Mouse (Mus musculus) midbrain, embryonic 12.5 days (tissue): ENCODE measurements around the gene Rnf223. TPM values are rescaled to one million over a fixed set of nuclear protein-coding genes. Genes with fewer than 3 reads are reported as not detected.

Experiments used
- ATAC-seq: fragments of 200-750 bp; cut with Nextera tagmentation; 2 replicates; pipeline ENCODE4 v1.8.0; 2017; ENCODE audit warnings: low read depth, moderate TSS enrichment, moderate library complexity; ENCODE audit not compliant: low FRiP score
- H3K27ac ChIP-seq: fragments of 300-500 bp; sonication (generic); replicated peaks from 2 replicates; pipeline ENCODE4 v1.5.1; 2016; ENCODE audit warnings: mild to moderate bottlenecking
- H3K27me3 ChIP-seq: fragments of 300-500 bp; sonication (generic); 2 replicates; pipeline ENCODE4 v1.6.1; 2016; ENCODE audit warnings: mild to moderate bottlenecking
- H3K36me3 ChIP-seq: fragments of 300-500 bp; sonication (generic); 2 replicates; pipeline ENCODE4 v1.6.1; 2016
- H3K4me1 ChIP-seq: fragments of 300-500 bp; sonication (generic); 2 replicates; pipeline ENCODE4 v1.6.1; 2016
- H3K4me2 ChIP-seq: fragments of 300-500 bp; sonication (generic); replicated peaks from 2 replicates; pipeline ENCODE4 v1.6.1; 2016; ENCODE audit warnings: mild to moderate bottlenecking, moderate library complexity
- H3K4me3 ChIP-seq: fragments of 300-500 bp; sonication (generic); 2 replicates; pipeline ENCODE4 v1.5.1; 2016; ENCODE audit warnings: mild to moderate bottlenecking
- H3K9ac ChIP-seq: fragments of 300-500 bp; sonication (generic); replicated peaks from 2 replicates; pipeline ENCODE4 v1.6.1; 2016; ENCODE audit warnings: mild to moderate bottlenecking, moderate library complexity
- H3K9me3 ChIP-seq: fragments of 300-500 bp; sonication (generic); 2 replicates; pipeline ENCODE4 v1.6.1; 2016; ENCODE audit warnings: mild to moderate bottlenecking
- WGBS: fragments of 180-500 bp; shearing (Covaris S2); methylation state at CpG from one replicate; pipeline ENCODE4 v1.1.7; 2016; 5-methylcytosine and 5-hydroxymethylcytosine counted together
- polyA plus RNA-seq: library from polyadenylated mRNA; unstranded; fragments of >200 nt; fragmentation: Nextera tagmentation; extraction: Ambion mirVana; gene quantifications from 2 replicates; pipeline ENCODE4 v1.2.1, GENCODE M21; 2016

Gene Rnf223
- polyA plus RNA-seq = 1.1 and 1.2 TPM in 2 replicates

DNA sequence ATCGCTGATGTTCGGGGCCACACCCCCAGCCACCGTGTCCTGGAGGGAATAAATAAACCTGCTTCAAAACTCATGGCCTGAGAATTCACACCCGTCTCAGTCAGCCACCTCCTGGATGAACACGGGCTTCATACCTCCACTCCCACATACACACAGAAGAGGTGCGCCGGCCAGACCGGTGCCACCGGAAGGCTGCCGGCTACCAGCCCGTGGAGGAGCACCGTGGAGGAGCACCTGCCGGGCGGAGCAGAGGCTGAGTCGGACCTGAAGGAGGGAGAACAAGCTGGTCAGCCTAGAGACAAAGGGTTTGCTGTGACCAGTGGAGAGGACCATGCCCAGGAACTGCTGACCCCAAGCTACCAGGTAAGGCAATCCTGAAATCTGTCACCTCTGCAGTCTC lies at the start of gene Rnf223:
Gene Rnf223, plus strand, starts transcription at position 78 of the 400 bp plus-strand sequence.
- 0 out of 2 replicates have a peak, but pooled peaks cover 4% of the 10 kb centered on the region for H3K4me1 ChIP-seq
- no peaks in the 10 kb centered on the region for H3K27me3 ChIP-seq
- H3K36me3 ChIP-seq = peaks cover 18% of the 10 kb centered on the region
- no peak within 1 kb of the TSS for H3K4me2 ChIP-seq
- no peak within 1 kb of the TSS for H3K4me3 ChIP-seq
- no peaks in the 10 kb centered on the region for H3K9me3 ChIP-seq
- no peak within 1 kb of the TSS for H3K9ac ChIP-seq
- WGBS = 86% methylated on average over 15 of the region's 15 CpGs
- ATAC-seq = no peak
- no peak within 1 kb of the TSS for H3K27ac ChIP-seq

DNA sequence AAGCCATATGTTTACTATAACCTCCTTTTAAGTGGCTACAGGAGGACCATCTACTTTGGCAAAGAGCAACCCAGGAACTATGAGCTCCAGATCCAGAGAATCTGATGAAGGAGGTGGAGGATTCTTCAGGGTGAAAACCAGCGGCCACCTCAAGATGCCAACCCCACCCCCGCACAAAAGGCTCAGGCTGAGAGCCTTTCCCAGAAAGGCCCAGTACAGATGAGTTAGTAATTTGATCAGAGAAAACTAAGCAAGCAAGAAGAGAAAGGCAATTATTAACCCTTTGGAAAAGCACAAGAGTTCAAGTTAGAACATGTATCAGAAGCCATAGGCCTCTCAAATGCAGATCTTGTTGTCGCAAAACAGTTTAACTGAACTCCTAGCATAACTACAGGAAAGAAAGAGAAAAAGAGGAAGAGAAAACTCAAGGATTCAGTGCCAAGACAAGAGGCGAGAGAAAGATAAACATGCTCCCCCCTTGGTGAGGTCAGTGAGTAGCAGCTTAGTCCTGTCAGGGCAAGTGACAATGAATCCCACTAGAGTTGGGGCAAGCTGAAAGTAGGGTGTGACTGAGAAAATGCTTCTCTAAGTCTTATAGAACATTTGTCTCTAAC lies 47.6 kb upstream of the Rnf223 start:
- no peaks in the 10 kb centered on the region for H3K9me3 ChIP-seq
- H3K27me3 ChIP-seq = peaks cover 10% of the 10 kb centered on the region
- 69% methylated on average over 4 of the region's 4 CpGs for WGBS
- H3K27ac ChIP-seq = no peak overlapping the region
- H3K4me3 ChIP-seq = no peak overlapping the region
- H3K9ac ChIP-seq = no peak overlapping the region
- H3K4me2 ChIP-seq = no peak overlapping the region
- ATAC-seq = no peak
- H3K36me3 ChIP-seq = no peaks in the 10 kb centered on the region
- H3K4me1 ChIP-seq = peaks cover 7% of the 10 kb centered on the region

DNA sequence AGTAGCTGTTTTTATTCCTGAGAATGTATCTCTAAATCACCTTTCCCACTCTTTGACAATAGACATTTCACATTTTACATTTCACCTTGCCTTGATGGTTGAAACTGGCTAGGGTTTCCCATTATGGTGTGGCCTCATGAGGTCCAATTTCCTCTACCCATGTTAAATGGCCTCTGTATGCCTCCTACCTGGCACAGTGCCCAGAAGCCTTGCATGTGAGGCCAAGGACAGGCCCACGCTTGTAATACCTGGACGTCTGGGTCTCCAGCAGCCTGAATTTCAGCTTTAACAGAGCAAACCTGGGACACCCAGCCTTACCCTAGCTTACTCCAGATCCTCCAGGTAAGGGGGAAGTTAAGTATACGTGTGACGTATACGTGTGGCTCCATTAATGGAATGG lies 47.0 kb upstream of the Rnf223 start:
- WGBS = 84% methylated on average over 5 of the region's 5 CpGs
- Histone ChIP-seq H3K4me1 (peaks cover under 1% of the 10 kb centered on the region; the same call in 1 of the 2 replicates), H3K9me3 (no peaks in the 10 kb centered on the region), H3K4me2 (no peak overlapping the region), H3K36me3 (no peaks in the 10 kb centered on the region), H3K27ac (no peak overlapping the region), H3K27me3 (peaks cover 4% of the 10 kb centered on the region), H3K4me3 (no peak overlapping the region), H3K9ac (no peak overlapping the region)
- no peak for ATAC-seq

DNA sequence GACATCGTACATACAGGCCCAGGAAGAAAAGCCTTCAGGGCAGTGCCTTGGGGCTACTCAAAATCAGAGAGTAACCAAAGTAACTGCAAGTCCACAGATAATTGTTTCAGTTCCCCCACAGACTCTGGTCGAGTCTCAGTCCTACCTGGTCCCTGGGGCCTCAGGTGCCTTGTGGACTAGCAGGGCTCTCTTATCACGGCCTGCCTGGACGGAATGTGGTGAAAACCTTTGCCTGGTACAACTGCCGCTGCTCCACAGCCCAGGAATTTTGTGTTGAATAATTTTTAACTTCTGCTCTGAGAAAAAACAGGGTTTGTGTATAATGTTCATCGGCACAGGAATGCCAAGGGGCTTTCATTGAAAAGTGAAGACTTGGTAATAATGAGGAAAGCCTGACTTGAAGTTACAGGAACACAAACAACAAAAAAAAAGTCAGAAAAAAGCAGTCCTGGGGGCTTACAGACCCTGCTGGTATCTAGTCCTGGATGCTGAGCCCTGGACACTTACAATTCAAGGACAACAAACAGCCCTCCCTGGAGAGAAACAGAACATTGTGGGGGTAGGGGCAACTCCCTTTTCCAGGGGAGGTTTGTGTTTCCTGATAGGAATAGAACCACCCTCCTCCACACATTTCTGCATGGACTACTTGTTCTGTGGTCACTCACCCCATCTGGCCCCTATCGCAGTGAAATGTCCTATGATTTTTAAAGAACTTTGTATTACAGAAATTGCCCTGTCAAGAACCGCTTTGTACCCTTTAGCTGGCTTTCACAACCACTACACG lies 46.0 kb upstream of the Rnf223 start:
- H3K27me3 ChIP-seq = no peaks in the 10 kb centered on the region
- H3K4me1 ChIP-seq = no peaks in the 10 kb centered on the region
- no peak overlapping the region for H3K27ac ChIP-seq
- no peaks in the 10 kb centered on the region for H3K9me3 ChIP-seq
- ATAC-seq = no peak
- H3K36me3 ChIP-seq = no peaks in the 10 kb centered on the region
- H3K9ac ChIP-seq = no peak overlapping the region
- WGBS = 83% methylated on average over 9 of the region's 9 CpGs
- no peak overlapping the region for H3K4me3 ChIP-seq
- H3K4me2 ChIP-seq = no peak overlapping the region

DNA sequence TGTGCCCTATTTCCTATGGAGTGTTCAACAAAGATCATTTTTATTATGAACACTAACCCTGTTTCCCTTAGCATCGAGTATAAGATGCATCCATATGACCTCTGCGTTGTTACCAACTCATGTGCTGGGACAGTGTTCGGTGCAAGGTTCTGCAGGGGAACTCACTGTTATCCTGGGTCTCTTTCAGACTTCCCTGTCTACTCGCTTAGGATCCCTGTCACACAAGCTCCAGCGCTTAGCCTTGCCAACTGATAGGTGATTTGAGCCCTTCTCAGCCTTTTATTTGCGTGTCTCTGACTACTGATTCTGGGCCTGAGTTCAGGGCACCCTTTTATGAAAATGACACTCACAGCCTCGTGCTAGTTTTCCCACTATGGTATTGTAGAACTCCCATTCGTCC lies 45.1 kb upstream of the Rnf223 start:
- Histone ChIP-seq H3K9me3 (no peaks in the 10 kb centered on the region), H3K9ac (no peak overlapping the region), H3K27me3 (no peaks in the 10 kb centered on the region; the same call in 1 of the 2 replicates), H3K4me3 (no peak overlapping the region), H3K4me1 (no peaks in the 10 kb centered on the region), H3K4me2 (no peak overlapping the region), H3K36me3 (no peaks in the 10 kb centered on the region), H3K27ac (no peak overlapping the region)
- no peak for ATAC-seq
- 86% methylated on average over 8 of the region's 8 CpGs for WGBS

DNA sequence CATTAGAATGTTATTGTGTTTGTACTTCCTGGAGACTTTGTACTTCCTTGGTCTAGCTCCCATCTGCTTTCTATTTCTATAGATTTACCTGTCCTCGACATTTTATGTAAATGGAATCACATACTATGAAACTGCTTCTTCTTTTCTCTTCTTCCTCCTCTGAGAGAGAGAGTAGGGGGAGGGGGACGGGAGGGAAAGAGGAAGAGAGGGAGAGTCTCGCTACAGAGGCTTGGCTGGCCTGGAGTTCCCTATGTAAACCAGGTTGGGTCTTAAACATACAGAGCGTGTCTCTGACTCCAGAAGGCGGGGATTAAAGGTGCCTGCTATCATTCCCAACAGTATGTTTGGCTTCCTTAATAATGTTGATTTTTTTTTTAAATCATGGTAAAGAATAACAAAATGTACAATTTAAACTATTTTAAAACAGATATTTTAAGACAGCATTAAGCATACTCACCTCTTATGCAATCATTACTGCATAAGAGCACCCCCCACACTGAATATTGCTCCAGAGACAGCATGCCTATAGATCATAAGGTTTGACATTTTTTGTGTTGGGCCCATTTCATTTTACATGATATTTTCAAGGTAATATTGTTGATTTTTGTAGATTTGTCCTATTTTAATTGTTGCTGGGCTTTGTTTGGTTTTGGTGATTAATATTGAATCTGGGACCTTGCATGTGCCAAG lies 42.8 kb upstream of the Rnf223 start:
- Histone ChIP-seq H3K4me3 (no peak overlapping the region), H3K27ac (no peak overlapping the region), H3K9ac (no peak overlapping the region), H3K27me3 (no peaks in the 10 kb centered on the region; the same call in 1 of the 2 replicates), H3K9me3 (no peaks in the 10 kb centered on the region), H3K4me1 (no peaks in the 10 kb centered on the region), H3K36me3 (no peaks in the 10 kb centered on the region), H3K4me2 (no peak overlapping the region)
- ATAC-seq = no peak
- WGBS = 45% methylated on average over 5 of the region's 5 CpGs

DNA sequence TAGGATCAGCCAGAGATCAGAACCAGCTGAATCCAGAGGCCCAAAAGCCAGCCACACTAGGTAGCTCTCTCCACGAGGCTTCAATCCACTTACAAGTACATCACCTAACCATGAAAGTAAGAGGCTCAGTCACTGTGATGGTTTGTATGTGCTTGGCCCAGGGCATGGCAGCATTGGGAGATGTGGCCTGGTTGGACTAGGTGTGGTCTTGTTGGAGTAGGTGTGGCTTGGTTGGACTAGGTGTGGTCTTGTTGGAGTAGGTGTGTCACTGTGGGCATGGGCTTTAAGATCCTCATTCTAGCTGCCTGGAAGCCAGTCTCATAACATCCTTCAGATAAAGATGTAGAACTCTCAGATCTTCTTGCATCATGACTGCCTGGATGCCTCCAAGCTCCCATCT lies 39.1 kb upstream of the Rnf223 start:
- H3K9ac ChIP-seq = no peak overlapping the region
- no peak overlapping the region for H3K27ac ChIP-seq
- 62% methylated on average over 1 of the region's 1 CpGs for WGBS
- no peak overlapping the region for H3K4me3 ChIP-seq
- H3K9me3 ChIP-seq = no peaks in the 10 kb centered on the region
- no peak for ATAC-seq
- no peak overlapping the region for H3K4me2 ChIP-seq
- no peaks in the 10 kb centered on the region for H3K4me1 ChIP-seq
- H3K36me3 ChIP-seq = no peaks in the 10 kb centered on the region
- no peaks in the 10 kb centered on the region; the same call in 1 of the 2 replicates for H3K27me3 ChIP-seq

DNA sequence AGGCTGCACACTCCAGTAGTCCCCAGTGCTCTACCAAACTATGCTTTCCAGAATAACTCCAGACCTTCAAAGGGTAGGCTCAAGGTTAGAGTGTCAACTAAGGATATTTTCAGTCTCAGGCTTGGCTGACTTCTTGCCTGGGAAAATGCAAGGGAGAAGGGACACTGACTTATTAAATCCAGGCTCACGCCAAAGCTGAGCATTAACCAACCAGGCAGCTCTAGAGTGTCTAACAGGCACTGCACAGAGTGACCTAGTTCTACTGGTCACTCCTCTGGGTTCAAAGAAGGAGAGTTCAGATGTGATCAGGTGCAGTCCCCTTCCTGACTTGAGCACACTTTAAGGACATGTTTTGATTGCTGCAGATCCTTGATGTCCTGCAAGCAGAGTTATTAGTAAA lies 37.5 kb upstream of the Rnf223 start:
- Histone ChIP-seq H3K4me1 (no peaks in the 10 kb centered on the region), H3K9me3 (no peaks in the 10 kb centered on the region), H3K27me3 (no peaks in the 10 kb centered on the region; the same call in 1 of the 2 replicates), H3K4me2 (no peak overlapping the region), H3K4me3 (no peak overlapping the region), H3K27ac (no peak overlapping the region), H3K9ac (no peak overlapping the region), H3K36me3 (no peaks in the 10 kb centered on the region)
- ATAC-seq = no peak
- 90% methylated on average over 1 of the region's 1 CpGs for WGBS

DNA sequence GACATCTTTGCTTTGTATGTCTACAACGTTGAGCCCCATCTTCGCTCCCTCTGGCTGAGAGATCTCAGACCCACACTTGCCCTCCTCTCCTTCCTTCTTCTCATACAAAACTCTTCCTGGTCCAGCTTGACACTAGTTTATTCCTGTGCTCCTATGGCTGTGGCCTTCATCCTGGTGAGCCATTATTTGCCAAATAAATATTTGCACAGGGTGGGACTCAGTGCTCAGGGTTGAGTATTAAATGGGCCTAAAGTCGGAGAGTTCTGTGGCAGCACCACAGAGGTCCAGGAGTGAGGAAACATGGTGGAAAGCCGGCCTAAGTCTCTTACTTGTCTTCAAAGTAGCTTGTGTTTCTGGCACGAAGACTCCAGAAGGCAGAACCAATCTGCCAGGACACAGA lies 36.6 kb upstream of the Rnf223 start:
- 83% methylated on average over 5 of the region's 5 CpGs for WGBS
- Histone ChIP-seq H3K27me3 (no peaks in the 10 kb centered on the region; the same call in 1 of the 2 replicates), H3K9ac (no peak overlapping the region), H3K4me2 (no peak overlapping the region), H3K4me1 (no peaks in the 10 kb centered on the region), H3K36me3 (no peaks in the 10 kb centered on the region), H3K27ac (no peak overlapping the region), H3K4me3 (no peak overlapping the region), H3K9me3 (no peaks in the 10 kb centered on the region)
- ATAC-seq = no peak

DNA sequence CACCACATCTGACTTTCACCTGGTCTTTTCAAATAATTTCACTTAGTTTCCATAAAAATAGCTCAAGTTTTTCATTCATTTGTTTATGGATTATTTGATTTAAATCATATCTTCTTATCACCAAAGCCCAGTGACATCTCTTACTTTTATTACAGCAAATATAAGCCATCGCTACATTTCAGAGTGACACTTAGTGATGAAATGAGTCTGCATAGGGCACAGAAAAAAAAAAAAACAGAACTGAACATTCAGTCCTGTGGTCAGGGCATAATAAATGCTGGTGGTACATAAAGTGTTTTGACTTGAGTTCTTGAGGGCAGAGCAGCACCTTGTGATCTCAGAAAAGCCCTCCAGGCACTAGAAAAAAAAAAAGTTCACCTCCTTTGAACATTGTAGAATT lies 34.1 kb upstream of the Rnf223 start:
- no peak for ATAC-seq
- Histone ChIP-seq H3K9me3 (no peaks in the 10 kb centered on the region), H3K4me3 (no peak overlapping the region), H3K4me1 (no peaks in the 10 kb centered on the region), H3K27me3 (no peaks in the 10 kb centered on the region), H3K9ac (no peak overlapping the region), H3K4me2 (no peak overlapping the region), H3K36me3 (no peaks in the 10 kb centered on the region), H3K27ac (no peak overlapping the region)
- 93% methylated on average over 1 of the region's 1 CpGs for WGBS

DNA sequence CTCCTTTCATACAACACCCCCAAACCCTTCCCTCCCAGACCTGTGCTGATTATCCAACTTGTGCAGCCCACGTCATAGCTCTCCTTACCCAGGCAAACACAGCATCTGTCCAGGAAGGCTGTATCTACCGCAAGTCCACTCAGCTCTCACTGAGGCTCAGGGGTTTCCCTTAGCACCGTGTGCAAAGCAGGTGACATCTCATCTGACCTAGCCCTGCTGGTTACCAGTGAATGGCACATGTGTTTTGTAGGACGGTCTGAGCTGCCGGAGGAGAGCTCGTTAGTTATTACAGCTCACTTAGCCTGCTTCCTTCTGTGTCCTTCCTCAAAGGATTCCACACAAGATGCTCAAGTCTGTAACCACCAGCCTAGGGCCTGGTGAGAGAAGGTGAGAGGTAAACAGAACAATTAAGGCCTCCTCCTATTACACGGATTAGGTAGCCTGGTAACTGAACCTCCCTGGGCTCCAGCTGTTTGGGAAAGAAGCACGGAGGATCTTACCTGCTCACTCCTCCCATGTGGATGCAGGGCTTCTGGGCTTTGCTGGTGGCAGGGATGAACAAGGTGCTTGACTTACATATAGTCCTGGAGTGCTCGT lies 32.4 kb upstream of the Rnf223 start:
- Histone ChIP-seq H3K36me3 (no peaks in the 10 kb centered on the region), H3K9me3 (no peaks in the 10 kb centered on the region), H3K9ac (no peak overlapping the region), H3K27me3 (no peaks in the 10 kb centered on the region), H3K4me2 (no peak overlapping the region), H3K27ac (no peak overlapping the region), H3K4me1 (no peaks in the 10 kb centered on the region), H3K4me3 (no peak overlapping the region)
- WGBS = 67% methylated on average over 9 of the region's 9 CpGs
- ATAC-seq = no peak

DNA sequence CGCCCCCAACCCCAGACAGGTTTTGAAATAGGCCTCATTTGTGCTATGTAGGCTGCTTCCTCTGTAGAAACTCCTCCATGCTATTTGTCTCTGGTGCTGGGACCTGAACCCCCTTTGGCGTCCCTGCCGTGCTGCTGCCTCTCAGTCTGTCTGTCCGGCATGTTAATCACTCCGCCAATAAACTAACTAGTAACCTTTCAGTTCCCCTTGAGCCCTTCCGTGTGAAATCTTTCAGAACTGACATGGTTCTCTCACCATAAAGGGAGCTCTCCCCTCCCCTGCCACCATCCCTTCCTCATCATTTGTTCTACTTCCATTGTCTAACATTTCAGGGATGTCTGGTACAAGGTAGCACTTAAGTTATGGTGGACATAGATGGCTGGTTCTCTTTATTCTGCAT lies 30.9 kb upstream of the Rnf223 start:
- no peaks in the 10 kb centered on the region for H3K9me3 ChIP-seq
- H3K9ac ChIP-seq = no peak overlapping the region
- no peak overlapping the region for H3K4me3 ChIP-seq
- no peak for ATAC-seq
- H3K27me3 ChIP-seq = no peaks in the 10 kb centered on the region
- H3K4me2 ChIP-seq = no peak overlapping the region
- H3K27ac ChIP-seq = no peak overlapping the region
- WGBS = 73% methylated on average over 6 of the region's 6 CpGs
- H3K4me1 ChIP-seq = no peaks in the 10 kb centered on the region
- no peaks in the 10 kb centered on the region for H3K36me3 ChIP-seq
